Mouse (Mus musculus): ENCODE measurements around the gene Afm.

DNA sequence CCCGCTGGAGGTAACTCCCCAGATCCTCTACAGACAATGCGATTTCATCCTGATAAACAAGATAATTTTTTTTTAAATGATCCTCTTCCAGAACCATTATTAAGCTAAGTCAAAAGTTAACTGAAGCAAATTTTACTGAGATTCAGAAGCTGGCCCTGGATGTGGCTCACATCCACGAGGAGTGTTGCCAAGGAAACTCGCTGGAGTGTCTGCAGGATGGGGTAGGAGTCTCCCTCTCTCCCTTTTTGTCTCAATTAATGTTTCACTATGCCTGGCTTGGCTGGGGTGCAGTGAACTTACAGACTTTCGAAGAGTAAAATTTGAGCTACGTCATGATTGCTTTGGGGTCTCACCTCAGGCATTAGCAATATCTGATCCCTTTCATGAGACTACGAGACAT, 19.2 kb upstream of the Afm start:
- TF ChIP-seq CTCF (IDR thresholded peaks at IDR 0.05; ENCODE audit: low read depth, low read length) (no peak), POLR2A (IDR thresholded peaks at IDR 0.05; ENCODE audit: insufficient read depth, low read length) (no peak)
